Mouse (Mus musculus) WW6 (cell line): ENCODE results near the gene Setd5.
A peak's percentile ranks its signal among the peaks of the same experiment; 100 is the strongest.

ENCODE experiments used
- DNase-seq: peaks from one replicate; pipeline ENCODE4 v3.0.0-alpha.2; 2013; ENCODE audit warnings: low read depth, low spot score

Gene Setd5

DNA sequence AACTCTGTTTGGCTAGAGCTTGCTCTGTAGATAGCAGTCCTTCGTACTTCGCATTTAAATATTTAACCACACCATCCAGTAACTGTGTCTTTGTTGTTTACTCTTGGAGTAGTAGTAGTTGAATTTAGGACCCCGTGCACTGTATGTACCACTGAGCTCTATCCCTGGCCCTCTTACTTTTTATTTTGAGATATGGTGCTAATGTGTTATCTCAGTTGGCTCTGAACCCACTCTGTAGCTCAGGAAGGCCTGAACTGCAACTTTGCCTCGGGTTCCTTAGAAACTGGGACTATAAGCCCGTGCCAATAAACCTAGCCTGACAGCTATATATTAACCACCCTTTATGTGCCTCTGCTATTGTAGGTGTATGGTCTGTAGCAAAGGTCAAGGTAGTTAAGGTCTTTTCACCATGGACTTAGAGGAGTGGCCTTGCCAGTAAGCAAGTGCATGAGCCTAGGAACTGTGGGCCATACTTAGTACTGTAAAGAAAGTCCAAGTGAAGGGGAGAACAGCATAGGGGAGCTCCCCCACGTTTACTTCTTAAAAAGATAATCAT lies 22.5 kb upstream of the Setd5 start:
- no peak for DNase-seq

DNA sequence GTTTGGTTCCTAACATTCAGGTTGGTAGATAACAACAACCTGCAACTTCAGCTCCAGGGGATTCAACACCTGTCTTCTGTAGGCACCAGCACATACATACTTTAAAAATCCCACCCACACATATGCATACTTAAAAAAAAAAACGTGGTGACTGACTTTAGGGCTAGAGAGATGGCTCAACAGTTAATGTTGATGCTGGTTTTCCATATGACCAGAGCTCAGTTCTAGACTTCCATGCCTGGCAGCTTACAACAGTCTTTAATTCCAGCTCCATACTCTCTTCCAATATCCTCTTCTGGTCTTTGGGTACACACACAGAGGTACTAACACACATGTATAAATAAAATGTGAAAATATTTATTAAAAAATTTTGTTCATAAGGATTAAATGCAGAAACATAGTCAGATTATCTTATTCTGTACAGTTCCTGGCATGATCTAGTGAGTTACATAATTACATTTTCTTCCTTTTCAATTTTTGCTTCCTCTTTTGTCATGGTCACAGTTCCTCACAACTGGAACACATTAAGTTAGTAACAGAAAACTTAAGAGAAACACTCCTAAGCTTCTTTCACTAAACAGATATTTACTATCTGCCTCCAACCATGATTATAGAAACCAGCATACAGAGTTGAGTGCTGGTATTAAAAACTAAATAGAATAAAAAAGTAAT lies 16.1 kb upstream of the Setd5 start:
- DNase-seq, result no peak

GRCm38 (mm10) chr6:113062253-113062652 lies 14.9 kb upstream of the Setd5 start:
- DNase-seq, result no peak

GRCm38 (mm10) chr6:113063363-113063762 lies 13.8 kb upstream of the Setd5 start:
- no peak for DNase-seq

- DNase-seq, result no peak
Observed at GRCm38 (mm10) chr6:113065186-113065585, 12.0 kb upstream of the Setd5 start.

DNA sequence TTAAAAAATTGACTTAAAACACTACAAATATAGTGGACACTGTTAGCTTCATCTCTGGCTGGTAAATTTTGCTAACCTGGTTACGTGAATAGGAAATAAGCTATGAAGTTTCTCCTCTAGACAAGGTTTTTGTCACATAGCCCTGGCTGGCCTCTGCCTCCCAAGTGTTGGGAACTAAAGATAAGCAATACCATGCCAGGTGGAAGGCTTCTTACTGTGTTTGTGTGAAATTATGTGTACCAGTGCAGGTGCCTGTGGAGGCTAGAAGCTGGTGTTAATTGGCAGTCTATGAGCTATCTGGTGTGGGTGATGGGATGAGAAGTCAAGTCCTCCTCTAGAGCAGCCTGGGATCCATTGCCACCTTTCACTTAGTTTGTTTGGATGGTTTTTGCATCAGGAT lies 8.0 kb upstream of the Setd5 start:
- DNase-seq, result no peak

GRCm38 (mm10) chr6:113075261-113075660 lies 1.9 kb upstream of the Setd5 start:
- DNase-seq, result no peak

DNA sequence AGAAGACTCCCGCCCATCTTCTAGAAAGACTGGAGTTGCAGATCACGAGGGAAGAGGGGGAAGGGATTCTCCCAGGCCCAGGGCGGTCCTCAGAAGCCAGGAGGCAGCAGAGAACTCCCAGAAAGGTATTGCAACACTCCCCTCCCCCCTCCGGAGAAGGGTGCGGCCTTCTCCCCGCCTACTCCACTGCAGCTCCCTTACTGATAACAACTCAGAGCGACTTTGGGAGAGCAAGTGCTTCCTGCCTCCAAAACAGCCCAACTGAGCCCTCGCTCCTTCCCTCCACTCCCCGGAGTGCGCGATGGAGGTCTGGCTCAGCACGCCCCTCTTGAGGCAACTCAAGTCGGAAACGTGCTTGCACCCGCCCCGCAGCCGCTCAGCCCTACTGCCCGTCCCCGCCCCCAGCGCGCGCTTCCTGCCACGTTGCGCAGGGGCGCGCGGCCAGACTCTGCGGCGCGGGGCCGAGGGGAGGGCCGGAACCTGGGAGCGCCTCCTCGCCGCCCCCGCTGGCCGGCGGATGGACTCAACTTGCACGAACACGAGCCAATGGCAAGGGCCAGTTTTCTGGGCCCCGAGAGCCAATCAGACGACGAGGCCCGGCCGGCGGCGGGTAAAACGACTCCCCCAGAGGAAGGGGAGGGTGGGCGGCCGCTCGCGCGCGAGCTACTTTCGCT lies 1.0 kb upstream of the Setd5 start:
- DNase-seq, result peak; percentile 96

DNA sequence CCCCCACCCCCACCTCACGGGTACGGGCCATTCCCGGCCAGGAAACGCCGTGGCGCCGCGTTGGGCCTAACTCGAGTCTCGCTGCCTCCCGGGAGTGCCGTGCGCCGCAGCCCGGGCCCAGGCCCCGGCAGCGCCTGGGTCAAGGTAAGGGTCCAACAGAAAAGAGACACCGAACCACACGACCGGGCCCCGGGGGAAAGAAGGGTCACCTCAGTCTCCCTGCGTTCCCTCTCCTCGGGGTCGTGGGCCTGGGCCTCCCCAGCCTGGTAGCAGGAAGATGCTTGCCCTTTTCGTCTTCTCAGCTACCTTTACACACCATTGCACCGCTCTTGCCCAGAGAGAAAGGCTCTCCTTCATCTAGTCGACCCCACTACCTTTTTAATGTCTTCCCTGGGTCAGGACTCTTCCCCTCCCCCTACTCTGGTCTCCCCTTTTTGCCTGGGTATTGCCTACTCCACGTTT lies 435 bp downstream of the Setd5 start:
- no peak for DNase-seq

GRCm38 (mm10) chr6:113078031-113078721 lies 1.0 kb downstream of the Setd5 start:
- no peak for DNase-seq

- no peak for DNase-seq
Observed at GRCm38 (mm10) chr6:113079492-113079891, 2.3 kb downstream of the Setd5 start.

DNA sequence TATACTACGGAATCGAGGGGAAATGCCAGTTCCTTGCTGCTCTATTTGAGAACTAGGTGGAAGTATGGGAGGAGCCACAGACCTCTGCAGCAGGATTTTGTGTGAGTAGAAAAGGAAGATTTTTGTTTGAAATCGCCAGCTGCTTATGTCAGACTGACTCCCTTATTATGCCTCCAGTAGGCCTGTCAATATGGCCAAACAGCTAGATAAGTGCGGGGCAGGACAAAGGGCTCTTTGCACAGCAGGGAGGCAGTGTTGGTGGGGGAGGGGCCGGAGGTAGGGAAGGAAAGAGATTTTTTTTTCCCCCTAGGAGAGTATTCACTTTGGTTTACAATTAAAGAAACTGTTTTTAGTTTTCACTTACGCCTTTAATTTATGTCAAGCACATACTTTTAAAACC lies 5.1 kb downstream of the Setd5 start:
- DNase-seq, result no peak

DNA sequence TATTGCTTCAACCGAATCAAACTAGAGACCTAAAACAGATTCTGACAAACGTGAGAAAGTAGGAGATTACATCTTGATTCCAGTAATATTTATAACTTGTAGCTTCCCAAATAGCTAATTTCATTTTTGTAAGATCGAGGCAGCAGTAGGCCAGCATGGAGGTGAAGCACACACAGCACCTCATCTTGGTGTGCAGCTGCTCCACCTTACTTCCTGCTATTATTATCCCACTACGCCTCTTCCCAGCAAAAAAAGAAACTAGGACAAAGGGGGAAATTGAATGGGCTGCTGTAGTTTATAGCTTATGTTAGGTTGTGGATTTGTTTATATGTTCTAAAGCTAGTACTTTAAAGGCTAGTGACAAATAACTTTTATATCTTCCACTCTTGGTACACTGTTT lies 7.4 kb downstream of the Setd5 start:
- no peak for DNase-seq

GRCm38 (mm10) chr6:113093206-113093605 lies 16.0 kb downstream of the Setd5 start:
- DNase-seq, result no peak

DNA sequence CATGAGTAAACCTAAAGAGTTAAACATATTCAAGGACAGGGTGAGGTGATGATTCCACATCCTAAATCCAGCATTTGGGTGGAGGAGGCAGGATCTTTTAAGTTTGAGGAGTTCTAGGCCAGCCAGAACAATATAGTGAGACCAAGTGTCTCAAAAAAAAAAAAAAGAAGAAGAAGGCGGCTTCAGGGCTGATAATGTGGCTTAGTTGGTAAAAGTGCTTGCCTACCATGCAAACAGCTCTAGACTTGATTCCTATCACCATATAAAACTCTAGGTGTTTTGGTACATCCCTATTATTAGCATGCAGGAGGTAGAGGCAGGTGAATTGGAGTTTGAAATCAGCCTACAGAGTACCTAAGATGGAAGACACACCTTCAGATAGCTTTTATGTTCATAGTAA lies 18.4 kb downstream of the Setd5 start:
- DNase-seq, result no peak

DNA sequence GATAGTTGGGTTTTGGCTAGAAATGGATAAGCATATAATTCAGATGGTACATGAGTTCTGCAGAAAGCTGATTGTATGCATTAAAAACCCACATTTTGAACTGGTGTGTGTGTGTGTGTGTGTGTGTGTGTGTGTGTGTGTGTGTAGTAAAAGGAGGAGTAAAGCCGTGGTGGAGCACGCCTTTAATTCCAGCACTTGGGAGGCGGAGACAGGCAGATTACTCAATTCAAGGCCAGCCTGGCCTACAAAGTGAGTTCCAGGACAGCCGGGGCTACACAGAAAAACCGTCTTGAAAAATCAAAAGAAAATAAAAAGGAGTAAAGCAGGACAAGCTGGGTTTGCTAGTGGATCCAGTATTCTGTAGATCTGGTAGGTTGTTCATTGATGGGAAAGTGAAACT lies 20.5 kb downstream of the Setd5 start:
- no peak for DNase-seq

DNA sequence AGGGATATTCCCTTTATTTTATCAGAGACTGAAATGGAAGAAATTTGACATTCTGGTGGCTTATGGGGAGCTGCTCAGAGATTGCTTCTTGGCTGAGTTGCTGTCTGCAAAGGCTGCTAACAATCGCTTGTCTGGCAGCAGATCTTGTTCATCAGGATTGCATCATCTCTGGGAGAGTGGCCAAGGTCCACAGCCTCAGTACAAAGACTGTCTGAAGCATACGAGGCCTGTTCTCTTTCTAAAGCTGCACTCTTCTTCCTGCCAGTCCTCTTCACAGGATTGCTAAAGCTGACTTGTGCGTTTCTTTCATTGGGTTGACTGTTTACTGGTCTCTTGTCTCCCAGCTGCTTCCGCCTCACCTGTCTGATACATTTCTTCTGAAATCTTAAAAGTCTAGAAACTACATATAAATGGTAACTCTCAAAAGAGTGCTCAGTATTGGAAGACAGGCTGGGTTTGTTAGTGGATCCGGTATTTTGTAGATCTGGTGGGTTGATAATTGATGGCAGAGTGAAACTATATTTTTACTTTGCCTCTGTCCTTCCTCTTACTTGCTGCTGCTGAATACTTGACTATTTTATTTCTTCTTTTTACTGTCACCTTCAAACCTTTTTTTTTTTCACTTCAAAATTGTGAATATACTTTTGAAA lies 22.6 kb downstream of the Setd5 start:
- DNase-seq, result no peak

DNA sequence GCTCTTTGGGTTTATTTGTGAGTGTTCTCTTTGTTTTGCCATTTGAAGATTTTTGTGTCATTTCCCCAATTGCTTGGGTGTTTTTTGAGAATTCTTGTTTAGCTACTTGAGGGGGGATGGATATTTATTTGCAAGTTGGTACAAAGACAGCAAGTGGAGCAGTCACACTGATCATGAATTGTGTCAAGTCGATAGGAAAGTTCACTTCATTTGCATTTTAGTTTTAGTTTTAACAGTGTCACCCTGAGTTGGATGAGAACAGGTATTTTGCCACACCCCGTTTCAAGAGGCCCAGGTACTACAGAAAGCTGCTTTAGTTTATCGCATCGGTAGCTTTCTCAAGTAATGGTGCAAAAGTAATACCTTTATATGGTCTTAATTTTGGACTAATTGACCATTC lies 25.4 kb downstream of the Setd5 start:
- no peak for DNase-seq

- DNase-seq, result peak; percentile 52
Observed at GRCm38 (mm10) chr6:113103765-113104164, 26.6 kb downstream of the Setd5 start.

DNA sequence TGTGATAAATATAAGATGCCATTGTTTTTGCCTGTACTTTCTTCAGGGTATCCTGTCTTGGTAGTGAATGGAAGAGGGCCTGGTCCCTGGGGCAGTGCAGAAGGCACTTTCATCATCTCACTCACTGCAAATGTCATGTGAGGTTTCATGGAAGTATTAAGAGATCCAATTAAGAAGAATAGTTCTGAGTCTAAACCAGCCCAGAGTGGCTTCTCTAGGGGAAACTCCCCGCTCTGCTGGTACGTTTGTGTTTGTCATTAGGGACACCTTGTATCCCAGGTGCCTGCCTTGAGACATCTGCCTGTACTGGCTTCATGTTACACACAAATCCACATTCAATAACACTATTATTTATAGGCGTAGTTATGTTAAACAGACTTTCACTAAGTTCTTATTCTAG lies 32.2 kb downstream of the Setd5 start:
- DNase-seq, result no peak

DNA sequence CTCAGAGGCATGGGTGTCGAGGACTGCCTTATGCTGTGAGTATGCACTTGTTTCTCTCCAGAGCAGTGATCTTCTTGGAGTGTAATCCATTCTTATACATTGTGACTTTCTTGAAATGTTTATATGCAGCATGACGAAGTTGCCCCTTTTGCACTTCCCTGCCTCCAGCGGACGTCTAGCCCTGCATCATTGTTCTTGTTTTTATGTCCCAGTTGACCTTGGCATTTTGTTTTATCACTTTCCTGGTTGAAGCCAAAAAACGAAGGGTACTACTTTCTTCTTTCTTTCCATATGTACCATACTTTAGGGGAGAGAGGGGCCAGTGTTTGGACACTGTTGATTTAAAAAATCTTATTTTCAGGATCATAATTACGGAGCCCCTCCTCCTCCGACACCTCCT lies 32.8 kb downstream of the Setd5 start:
- DNase-seq, result no peak

GRCm38 (mm10) chr6:113120806-113121205 lies 43.6 kb downstream of the Setd5 start:
- no peak for DNase-seq
